Mouse (Mus musculus): ENCODE data around the gene Itga5. TPM values are rescaled to one million over a fixed set of nuclear protein-coding genes. Genes with fewer than 3 reads are reported as not detected.

The Itga5 gene
- total and polyA plus RNA-seq, 3 experiments, result 0.17 to 1.8 (median 0.28) TPM

DNA sequence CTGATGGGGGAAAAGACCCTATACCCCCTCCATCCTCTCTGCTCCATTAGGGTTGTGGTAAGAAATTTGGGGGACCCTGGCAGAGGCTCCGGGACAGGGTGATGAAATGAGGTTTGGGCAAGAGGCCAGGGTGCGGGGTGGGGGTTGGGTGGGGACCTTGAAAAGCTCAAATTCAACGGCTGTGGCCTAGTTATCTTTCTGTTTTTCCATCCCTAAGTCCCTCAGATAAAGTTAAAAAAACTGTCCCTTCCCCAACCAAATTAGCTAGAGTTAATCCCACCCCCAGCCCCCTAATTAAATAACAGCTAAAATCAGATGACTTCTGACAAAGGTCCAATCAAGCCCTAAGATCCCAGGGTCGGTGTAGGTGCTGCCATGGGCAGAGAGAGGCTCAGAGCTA lies 1.8 kb downstream of the Itga5 start:
- no peaks in the 10 kb centered on the region for H3K27me3 ChIP-seq (replicated peaks)
- H3K9ac ChIP-seq (ENCODE audit: insufficient read depth, low read depth), result no peak overlapping the region
- TF ChIP-seq JUN (IDR thresholded peaks at IDR 0.05; ENCODE audit: insufficient read depth, low read depth, low read length) (no peak), HCFC1 (IDR thresholded peaks at IDR 0.05; ENCODE audit: low read depth, low read length) (no peak), CTCF (conservative IDR thresholded peaks at IDR 0.05 in 1 of 2, IDR thresholded peaks at IDR 0.05 in 1 of 2; ENCODE audit: low read depth in 2 of 2, low read length in 2 of 2) (no peak), RAD21 (IDR thresholded peaks at IDR 0.05; ENCODE audit: low read depth, low read length) (no peak), ZC3H11A (IDR thresholded peaks at IDR 0.05; ENCODE audit: low read depth, low read length) (no peak), POLR2A (IDR thresholded peaks at IDR 0.05; ENCODE audit: low read depth, low read length) (no peak), ELF1 (IDR thresholded peaks at IDR 0.05; ENCODE audit: low read depth, low read length) (no peak), CHD1 (IDR thresholded peaks at IDR 0.05; ENCODE audit: low read depth, low read length) (no peak), KAT2A (IDR thresholded peaks at IDR 0.05; ENCODE audit: insufficient replicate concordance, low read length) (no peak), E2F4 (IDR thresholded peaks at IDR 0.05; ENCODE audit: insufficient replicate concordance, low read depth, low read length) (no peak), POLR2AphosphoS2 (IDR thresholded peaks at IDR 0.05; ENCODE audit: low read depth, low read length) (no peak), MAX (IDR thresholded peaks at IDR 0.05; ENCODE audit: low read length) (no peak), MAZ (IDR thresholded peaks at IDR 0.05; ENCODE audit: low read depth, low read length) (no peak), BHLHE40 (IDR thresholded peaks at IDR 0.05; ENCODE audit: low read depth, low read length) (no peak)
- H3K36me3 ChIP-seq (replicated peaks in 1 of 2; ENCODE audit: control insufficient read depth in 1 of 2, insufficient read depth in 1 of 2, low read length in 1 of 2), result no peaks in the 10 kb centered on the region
- no peak overlapping the region for H3K4me2 ChIP-seq (ENCODE audit: insufficient read depth, low read depth, poor library complexity, severe bottlenecking)
- H3K9me3 ChIP-seq (replicated peaks; ENCODE audit: low read length), result no peaks in the 10 kb centered on the region
- no peaks in the 10 kb centered on the region for H3K79me2 ChIP-seq (replicated peaks; ENCODE audit: control insufficient read depth, extremely low read depth, insufficient read depth, poor library complexity, severe bottlenecking)
- DNase-seq (ENCODE audit: extremely low read depth), result no peak
- dilution Hi-C loops (cut with MboI; ENCODE audit: extremely low pct_ligation_motif_present, extremely low pct_unique_long_range_greater_than_20kb, low sequenced_read_pairs), result no loop called here
- in situ Hi-C loops (cut with MboI; ENCODE audit: low pct_ligation_motif_present, low pct_unique_long_range_greater_than_20kb, low sequenced_read_pairs), result no loop called here
- peaks cover 7 to 42% of the 10 kb centered on the region in 2 experiments for H3K4me1 ChIP-seq (ENCODE audit: control insufficient read depth in 1 of 2, insufficient read depth in 2 of 2)
- H3K27ac ChIP-seq (ENCODE audit: insufficient read depth, low read depth), result no peak overlapping the region
- H3K4me3 ChIP-seq (replicated peaks in 1 of 3; ENCODE audit: low read depth in 2 of 3, low read length in 2 of 3, poor library complexity in 1 of 3), result no peak overlapping the region

DNA sequence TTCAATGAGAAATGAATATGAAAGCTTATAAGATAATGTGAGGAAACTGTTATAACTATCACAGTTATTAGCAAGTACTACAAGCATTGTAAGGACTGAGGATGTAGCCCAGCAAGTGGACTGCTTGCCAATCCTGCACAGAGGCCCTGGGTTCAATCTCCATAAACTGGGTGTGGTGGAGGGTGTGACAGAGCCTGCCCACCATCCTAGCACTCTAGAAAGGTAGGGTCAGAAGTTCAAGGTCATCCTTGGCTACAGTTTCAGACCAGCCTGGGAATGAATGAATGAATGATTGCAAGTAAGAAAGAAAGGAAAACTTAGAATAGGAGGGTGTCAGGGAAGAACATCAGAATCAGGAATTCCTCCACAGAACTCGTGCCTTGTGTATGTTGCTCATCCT lies 2.8 kb downstream of the Itga5 start:
- H3K4me2 ChIP-seq (ENCODE audit: insufficient read depth, low read depth, poor library complexity, severe bottlenecking), result no peak overlapping the region
- no peaks in the 10 kb centered on the region for H3K79me2 ChIP-seq (replicated peaks; ENCODE audit: control insufficient read depth, extremely low read depth, insufficient read depth, poor library complexity, severe bottlenecking)
- no peak for DNase-seq (ENCODE audit: extremely low read depth)
- TF ChIP-seq PAX5 (IDR thresholded peaks at IDR 0.05; ENCODE audit: low read length) (no peak), NELFE (IDR thresholded peaks at IDR 0.05; ENCODE audit: low read depth, low read length) (no peak), BHLHE40 (IDR thresholded peaks at IDR 0.05; ENCODE audit: low read depth, low read length) (no peak), TCF12 (IDR thresholded peaks at IDR 0.05; ENCODE audit: low read depth, low read length) (no peak), POLR2AphosphoS2 (IDR thresholded peaks at IDR 0.05; ENCODE audit: low read depth, low read length) (no peak), CHD1 (IDR thresholded peaks at IDR 0.05; ENCODE audit: low read depth, low read length) (no peak), USF2 (conservative IDR thresholded peaks at IDR 0.05; ENCODE audit: low read depth, low read length) (no peak), ZKSCAN1 (IDR thresholded peaks at IDR 0.05; ENCODE audit: borderline replicate concordance, low read depth, low read length) (no peak), MXI1 (IDR thresholded peaks at IDR 0.05; ENCODE audit: low read depth, low read length) (no peak), RCOR1 (conservative IDR thresholded peaks at IDR 0.05; ENCODE audit: low read depth, low read length) (no peak), CTCF (conservative IDR thresholded peaks at IDR 0.05 in 1 of 2, IDR thresholded peaks at IDR 0.05 in 1 of 2; ENCODE audit: low read depth in 2 of 2, low read length in 2 of 2) (no peak), ZC3H11A (IDR thresholded peaks at IDR 0.05; ENCODE audit: low read depth, low read length) (no peak), SMC3 (IDR thresholded peaks at IDR 0.05; ENCODE audit: low read depth, low read length) (no peak), MYC (IDR thresholded peaks at IDR 0.05; ENCODE audit: low read depth, low read length) (no peak), EP300 (IDR thresholded peaks at IDR 0.05; ENCODE audit: low read length) (no peak), ELF1 (IDR thresholded peaks at IDR 0.05; ENCODE audit: low read depth, low read length) (no peak), ZMIZ1 (IDR thresholded peaks at IDR 0.05; ENCODE audit: low read depth, low read length) (no peak), NRF1 (IDR thresholded peaks at IDR 0.05; ENCODE audit: low read depth, low read length) (no peak)
- no peaks in the 10 kb centered on the region for H3K9me3 ChIP-seq (replicated peaks; ENCODE audit: low read length)
- in situ Hi-C loops (cut with MboI; ENCODE audit: low pct_ligation_motif_present, low pct_unique_long_range_greater_than_20kb, low sequenced_read_pairs) (no loop called here), dilution Hi-C loops (cut with MboI; ENCODE audit: extremely low pct_ligation_motif_present, extremely low pct_unique_long_range_greater_than_20kb, low sequenced_read_pairs) (no loop called here)
- H3K27me3 ChIP-seq (replicated peaks), result no peaks in the 10 kb centered on the region
- H3K4me3 ChIP-seq (replicated peaks in 1 of 3; ENCODE audit: low read depth in 2 of 3, low read length in 2 of 3, poor library complexity in 1 of 3), result no peak overlapping the region
- H3K36me3 ChIP-seq (replicated peaks in 1 of 2; ENCODE audit: control insufficient read depth in 1 of 2, insufficient read depth in 1 of 2, low read length in 1 of 2), result no peaks in the 10 kb centered on the region
- H3K9ac ChIP-seq (ENCODE audit: insufficient read depth, low read depth), result no peak overlapping the region
- peaks cover 15 to 46% of the 10 kb centered on the region in 2 experiments for H3K4me1 ChIP-seq (ENCODE audit: control insufficient read depth in 1 of 2, insufficient read depth in 2 of 2)
- no peak overlapping the region for H3K27ac ChIP-seq (ENCODE audit: insufficient read depth, low read depth)
